Mouse (Mus musculus) myocyte (in vitro differentiated cells): ENCODE data around the gene Ten1.

Source experiments
- CEBPB ChIP-seq: IDR thresholded peaks from 2 replicates; pipeline ENCODE4 v1.6.1; 2011; ENCODE audit warnings: mild to moderate bottlenecking, moderate library complexity; ENCODE audit not compliant: poor library complexity, insufficient read depth, severe bottlenecking
- E2F4 ChIP-seq: IDR thresholded peaks from one replicate; pipeline ENCODE4 v1.6.1; 2011; ENCODE audit warnings: mild to moderate bottlenecking, control low read depth, moderate library complexity; ENCODE audit not compliant: insufficient read depth
- MAX ChIP-seq: IDR thresholded peaks from one replicate; pipeline ENCODE4 v1.6.1; 2011; ENCODE audit warnings: low read depth, mild to moderate bottlenecking, control low read depth
- MYOD1 ChIP-seq, 3 experiments: IDR thresholded peaks; one replicate each; pipeline ENCODE4 v1.6.1; 2011; ENCODE audit warnings: control low read depth in 2 of 3, low read depth in 2 of 3, mild to moderate bottlenecking in 2 of 3, moderate library complexity in 1 of 3; ENCODE audit not compliant: insufficient read length in 2 of 3, control insufficient read depth in 1 of 3
- MYOG ChIP-seq, 3 experiments: IDR thresholded peaks; one replicate each; pipeline ENCODE4 v1.6.1; 2011; ENCODE audit warnings: control low read depth in 2 of 3, low read depth in 2 of 3, mild to moderate bottlenecking in 2 of 3; ENCODE audit not compliant: insufficient read length in 2 of 3, control insufficient read depth in 1 of 3, insufficient read depth in 1 of 3
- POLR2A ChIP-seq: IDR thresholded peaks from one replicate; pipeline ENCODE4 v1.6.1; 2011; ENCODE audit warnings: low read depth, mild to moderate bottlenecking, control low read depth, moderate library complexity; ENCODE audit not compliant: insufficient read length
- POLR2AphosphoS2 ChIP-seq: IDR thresholded peaks from one replicate; pipeline ENCODE4 v1.6.1; 2011; ENCODE audit warnings: low read depth, control low read depth; ENCODE audit not compliant: insufficient read length
- REST ChIP-seq: IDR thresholded peaks from one replicate; pipeline ENCODE4 v1.6.1; 2011; ENCODE audit warnings: mild to moderate bottlenecking, control low read depth, moderate library complexity; ENCODE audit not compliant: insufficient read depth, insufficient read length
- SRF ChIP-seq: IDR thresholded peaks from one replicate; pipeline ENCODE4 v1.6.1; 2011; ENCODE audit warnings: low read depth; ENCODE audit not compliant: control insufficient read depth, insufficient read length
- TCF12 ChIP-seq: IDR thresholded peaks from one replicate; pipeline ENCODE4 v1.6.1; 2011; ENCODE audit warnings: mild to moderate bottlenecking, control low read depth; ENCODE audit not compliant: poor library complexity, insufficient read depth, severe bottlenecking
- TCF3 ChIP-seq: IDR thresholded peaks from one replicate; pipeline ENCODE4 v1.6.1; 2011; ENCODE audit warnings: low read depth, control low read depth; ENCODE audit not compliant: insufficient read length
- USF1 ChIP-seq: IDR thresholded peaks from one replicate; pipeline ENCODE4 v1.6.1; 2011; ENCODE audit warnings: low read depth, mild to moderate bottlenecking, control low read depth, moderate library complexity

DNA sequence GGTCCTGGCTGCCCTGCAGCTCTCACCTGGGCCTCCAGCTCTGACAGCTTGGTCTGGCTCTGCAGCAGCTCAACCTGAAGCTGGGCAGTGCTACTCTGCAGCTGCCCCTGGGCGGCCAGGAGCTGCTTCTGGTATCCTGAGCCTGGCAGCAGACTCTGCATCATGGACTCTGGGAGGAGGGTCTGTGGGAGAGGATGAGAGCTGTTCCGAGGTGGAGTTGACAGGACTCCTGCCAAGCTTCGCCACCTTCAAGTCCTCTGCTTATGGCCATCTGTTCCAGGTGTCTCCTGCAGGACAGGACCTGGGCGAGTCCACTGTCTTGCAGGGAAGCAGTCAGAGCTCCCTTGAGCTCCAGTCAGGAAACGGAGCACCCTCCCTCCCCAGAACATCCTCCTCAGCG lies 49.3 kb upstream of the Ten1 start:
- TF ChIP-seq USF1, result no peak
- no peak for TF ChIP-seq POLR2A
- TF ChIP-seq MAX, result no peak
- TF ChIP-seq TCF12, result no peak
- no peak for TF ChIP-seq POLR2AphosphoS2
- no peak for TF ChIP-seq TCF3
- TF ChIP-seq MYOG (IDR thresholded peaks at IDR 0.05; ENCODE audit: control insufficient read depth in 1 of 3, insufficient read depth in 1 of 3, insufficient read length in 2 of 3, low read depth in 2 of 3), result no peak
- TF ChIP-seq E2F4, result no peak
- TF ChIP-seq MYOD1 (IDR thresholded peaks at IDR 0.05; ENCODE audit: control insufficient read depth in 1 of 3, insufficient read length in 2 of 3, low read depth in 2 of 3), result no peak
- TF ChIP-seq REST, result no peak
- TF ChIP-seq SRF, result no peak
- TF ChIP-seq CEBPB, result no peak
